Mouse (Mus musculus) adrenal gland, postnatal 36 days (tissue): Measurements from ENCODE around the gene Rabif. TPM values are rescaled to one million over a fixed set of nuclear protein-coding genes. Genes with fewer than 3 reads are reported as not detected.

Experiments
- DNase-seq, 2 experiments: peaks; one replicate each; pipeline ENCODE4 v3.0.0; 2021; ENCODE audit warnings: mixed read lengths in 1 of 2
- total RNA-seq, 2 experiments: library from RNA; stranded (reverse); gene quantifications; 2 replicates each; pipeline ENCODE4 v1.2.3; 2021

The Rabif gene
- total RNA-seq, 2 experiments from 2014 or later: 27.6 to 37.3 TPM

DNA sequence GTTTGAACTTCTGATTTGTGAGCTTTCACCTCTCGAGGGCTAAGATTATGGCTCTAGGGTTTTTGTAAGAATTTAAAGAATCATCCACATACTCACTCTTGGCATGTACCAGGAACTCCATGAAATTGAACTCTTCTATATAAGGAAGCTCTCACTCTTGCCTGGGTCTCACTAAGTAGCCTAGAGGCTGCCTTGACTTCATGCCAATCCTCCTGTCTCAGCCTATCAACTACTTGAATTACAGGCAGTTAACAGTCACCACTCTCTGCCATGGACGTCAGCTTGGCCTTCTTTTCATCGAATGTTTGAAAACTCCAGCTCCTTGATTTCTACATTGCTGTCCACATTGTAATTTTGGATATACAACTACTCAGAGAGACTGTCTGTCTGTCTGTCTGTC lies 57.9 kb downstream of the Rabif start:
- no peak for DNase-seq

DNA sequence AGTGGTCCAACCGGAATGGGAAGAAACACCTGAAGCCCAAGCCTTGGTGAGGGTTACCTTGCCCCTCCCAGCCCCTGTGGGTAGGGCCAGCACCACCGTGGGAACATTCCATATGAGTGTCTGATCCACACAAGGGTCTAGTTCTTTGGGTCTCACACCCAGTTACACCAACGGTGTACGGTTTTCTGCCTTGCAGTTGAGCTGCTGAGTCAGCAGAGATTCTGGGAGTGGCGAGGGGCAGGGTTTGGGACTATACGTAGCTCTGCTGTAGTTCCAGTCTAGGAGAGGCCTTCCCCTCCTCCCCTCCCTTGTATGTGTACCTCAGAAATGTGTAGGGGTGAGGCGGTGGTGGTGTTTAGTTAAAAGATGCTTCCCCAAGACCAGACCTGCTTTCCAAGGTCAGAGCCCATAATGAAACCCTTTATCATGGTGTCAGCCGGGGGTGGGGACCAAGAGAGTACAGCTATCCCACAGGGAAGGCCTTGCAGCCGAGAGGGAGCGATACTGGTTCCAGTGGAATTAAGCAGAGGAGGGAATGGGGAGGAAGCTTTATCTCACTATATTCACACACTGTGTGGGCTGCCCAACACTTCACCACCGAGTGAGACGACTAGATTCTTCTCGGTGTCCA lies 60.9 kb downstream of the Rabif start:
- no peak for DNase-seq

DNA sequence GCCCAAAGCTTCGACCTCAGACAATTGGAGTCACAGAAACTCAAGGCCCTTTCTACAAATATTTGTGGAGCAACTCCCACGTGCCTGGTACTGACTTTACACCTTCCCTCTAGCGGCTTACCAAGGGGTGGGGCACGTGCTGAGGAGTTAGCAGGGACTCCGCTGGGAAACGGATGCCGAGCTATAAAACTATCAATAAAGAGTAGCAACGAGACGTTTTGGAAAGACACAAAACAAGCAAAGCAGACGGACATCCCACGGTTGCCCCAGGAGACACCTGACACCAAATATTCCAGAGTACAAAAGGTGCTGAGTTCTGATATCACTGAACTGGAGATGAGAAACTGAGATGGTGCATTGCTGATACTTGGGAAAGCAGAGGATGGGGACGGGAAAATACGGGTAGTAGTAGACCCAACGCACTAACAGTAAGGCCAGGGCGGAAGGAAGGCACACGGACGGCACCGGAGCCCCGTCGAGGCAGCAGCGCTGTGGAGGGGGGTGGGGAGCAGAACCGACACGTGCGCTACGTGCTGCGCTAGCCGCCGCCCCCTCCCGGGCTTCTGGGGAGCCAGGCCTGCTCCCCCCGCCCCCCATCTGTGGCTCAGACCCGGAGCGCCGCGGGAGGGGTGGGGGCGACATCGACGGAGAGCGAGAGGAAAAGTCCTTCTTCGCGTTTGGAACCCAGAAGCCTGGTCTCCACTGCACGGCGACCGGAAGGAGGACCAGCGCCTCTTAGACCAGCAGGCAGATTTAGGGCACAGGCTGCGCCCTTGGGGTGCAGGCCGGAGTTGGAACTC lies 61.6 kb downstream of the Rabif start:
- DNase-seq: peak; percentile 62 to 74

DNA sequence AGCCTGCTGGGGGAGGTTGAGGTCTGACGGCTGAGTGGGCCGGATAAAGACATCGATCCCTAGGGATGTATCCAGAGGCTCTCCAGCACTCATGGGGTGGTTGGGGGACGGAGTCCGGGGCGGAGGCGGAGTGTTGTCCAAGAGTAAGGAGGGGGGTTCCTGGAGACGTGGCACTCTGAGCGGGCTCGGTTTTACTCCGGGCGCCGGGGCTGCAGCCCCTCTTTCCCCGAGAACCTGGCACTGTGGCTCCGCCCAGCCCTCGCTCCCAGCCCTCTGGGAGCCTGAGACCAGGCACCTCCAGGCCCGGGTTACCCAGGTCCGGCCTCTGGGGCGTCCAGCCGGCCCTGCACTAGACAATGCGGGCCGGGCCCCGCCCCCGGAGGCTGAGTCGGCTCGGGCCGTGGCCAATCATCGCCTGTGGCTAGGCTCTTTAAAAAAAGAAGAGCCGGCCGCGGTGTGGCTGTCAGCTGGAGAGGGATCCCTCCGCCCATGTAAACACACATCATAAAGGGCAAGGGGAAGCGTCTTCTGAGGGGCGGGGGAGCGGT lies 62.3 kb downstream of the Rabif start:
- peak; percentile 98 to 99 for DNase-seq

Other genes starting within 250 kb of the Rabif start
- not detected for gene Myog, start 204.7 kb upstream of the Rabif start, total RNA-seq
- 1 to 10 TPM in 1 of 2 experiments, under 1 TPM in 1; 0.60 to 1.1 TPM for gene Ppfia4, start 161.7 kb upstream of the Rabif start, total RNA-seq
- 10 to 100 TPM; 49.2 to 52.6 TPM for gene Tmem183a, start 132.7 kb upstream of the Rabif start, total RNA-seq
- gene 4933406M09Rik, start 108.7 kb upstream of the Rabif start, total RNA-seq: not detected
- 10 to 100 TPM; 28.6 to 55.4 TPM for gene Cyb5r1, start 89.1 kb upstream of the Rabif start, total RNA-seq
- 100 to 1,000 TPM; 125 to 139 TPM for gene Adipor1, start 79.3 kb upstream of the Rabif start, total RNA-seq
- gene Klhl12, start 39.1 kb upstream of the Rabif start, total RNA-seq: 10 to 100 TPM; 21.5 to 22.9 TPM
- not detected for gene Mgat4e, start 55.0 kb downstream of the Rabif start, total RNA-seq
- 10 to 100 TPM; 44.1 to 45.7 TPM for gene Kdm5b, start 65.5 kb downstream of the Rabif start, total RNA-seq
- under 1 TPM; 0.07 to 0.36 TPM for gene Syt2, start 152.0 kb downstream of the Rabif start, total RNA-seq